Mouse (Mus musculus) myocyte (in vitro differentiated cells): ENCODE data around the gene Dtnb. TPM values are rescaled to one million over a fixed set of nuclear protein-coding genes. Genes with fewer than 3 reads are reported as not detected.

ENCODE experiments used
- H3K27me3 ChIP-seq: one replicate; pipeline ENCODE4 v1.6.1; 2011; ENCODE audit not compliant: control insufficient read depth, insufficient read depth, insufficient read length
- H3K36me3 ChIP-seq: one replicate; pipeline ENCODE4 v1.6.1; 2011; ENCODE audit not compliant: control insufficient read depth, insufficient read depth
- H3K4me2 ChIP-seq: one replicate; pipeline ENCODE4 v1.6.1; 2011; ENCODE audit warnings: low read depth, control low read depth
- H3K4me3 ChIP-seq: one replicate; pipeline ENCODE4 v1.5.1; 2011; ENCODE audit warnings: mild to moderate bottlenecking, control low read depth, moderate library complexity
- H3K79me2 ChIP-seq: one replicate; pipeline ENCODE4 v1.6.1; 2011; ENCODE audit not compliant: control insufficient read depth, insufficient read depth
- H3ac ChIP-seq: one replicate; pipeline ENCODE4 v1.6.1; 2011; ENCODE audit not compliant: control insufficient read depth, insufficient read length
- CEBPB ChIP-seq: IDR thresholded peaks from 2 replicates; pipeline ENCODE4 v1.6.1; 2011; ENCODE audit warnings: mild to moderate bottlenecking, moderate library complexity; ENCODE audit not compliant: poor library complexity, insufficient read depth, severe bottlenecking
- E2F4 ChIP-seq: IDR thresholded peaks from one replicate; pipeline ENCODE4 v1.6.1; 2011; ENCODE audit warnings: mild to moderate bottlenecking, control low read depth, moderate library complexity; ENCODE audit not compliant: insufficient read depth
- MAX ChIP-seq: IDR thresholded peaks from one replicate; pipeline ENCODE4 v1.6.1; 2011; ENCODE audit warnings: low read depth, mild to moderate bottlenecking, control low read depth
- MYOD1 ChIP-seq, 3 experiments: IDR thresholded peaks; one replicate each; pipeline ENCODE4 v1.6.1; 2011; ENCODE audit warnings: control low read depth in 2 of 3, low read depth in 2 of 3, mild to moderate bottlenecking in 2 of 3, moderate library complexity in 1 of 3; ENCODE audit not compliant: insufficient read length in 2 of 3, control insufficient read depth in 1 of 3
- MYOG ChIP-seq, 3 experiments: IDR thresholded peaks; one replicate each; pipeline ENCODE4 v1.6.1; 2011; ENCODE audit warnings: control low read depth in 2 of 3, low read depth in 2 of 3, mild to moderate bottlenecking in 2 of 3; ENCODE audit not compliant: insufficient read length in 2 of 3, control insufficient read depth in 1 of 3, insufficient read depth in 1 of 3
- POLR2A ChIP-seq: IDR thresholded peaks from one replicate; pipeline ENCODE4 v1.6.1; 2011; ENCODE audit warnings: low read depth, mild to moderate bottlenecking, control low read depth, moderate library complexity; ENCODE audit not compliant: insufficient read length
- POLR2AphosphoS2 ChIP-seq: IDR thresholded peaks from one replicate; pipeline ENCODE4 v1.6.1; 2011; ENCODE audit warnings: low read depth, control low read depth; ENCODE audit not compliant: insufficient read length
- REST ChIP-seq: IDR thresholded peaks from one replicate; pipeline ENCODE4 v1.6.1; 2011; ENCODE audit warnings: mild to moderate bottlenecking, control low read depth, moderate library complexity; ENCODE audit not compliant: insufficient read depth, insufficient read length
- SRF ChIP-seq: IDR thresholded peaks from one replicate; pipeline ENCODE4 v1.6.1; 2011; ENCODE audit warnings: low read depth; ENCODE audit not compliant: control insufficient read depth, insufficient read length
- TCF12 ChIP-seq: IDR thresholded peaks from one replicate; pipeline ENCODE4 v1.6.1; 2011; ENCODE audit warnings: mild to moderate bottlenecking, control low read depth; ENCODE audit not compliant: poor library complexity, insufficient read depth, severe bottlenecking
- TCF3 ChIP-seq: IDR thresholded peaks from one replicate; pipeline ENCODE4 v1.6.1; 2011; ENCODE audit warnings: low read depth, control low read depth; ENCODE audit not compliant: insufficient read length
- USF1 ChIP-seq: IDR thresholded peaks from one replicate; pipeline ENCODE4 v1.6.1; 2011; ENCODE audit warnings: low read depth, mild to moderate bottlenecking, control low read depth, moderate library complexity
- polyA plus RNA-seq: library from polyadenylated mRNA; unstranded; fragments of >200 nt; fragmentation: generic; extraction: Trizol; gene quantifications from one replicate; pipeline ENCODE4 v1.2.1, GENCODE M21; 2012; ENCODE audit warnings: missing spikeins

Gene Dtnb
- polyA plus RNA-seq, 1 experiment = 5.5 TPM

GRCm38 (mm10) chr12:3791257-3791656, 219.1 kb downstream of the Dtnb start:
- TF ChIP-seq MYOD1 (IDR thresholded peaks at IDR 0.05; ENCODE audit: control insufficient read depth in 1 of 3, insufficient read length in 2 of 3, low read depth in 2 of 3) (no peak), E2F4 (no peak), POLR2AphosphoS2 (no peak), POLR2A (no peak), TCF12 (no peak), SRF (no peak), MYOG (IDR thresholded peaks at IDR 0.05; ENCODE audit: control insufficient read depth in 1 of 3, insufficient read depth in 1 of 3, insufficient read length in 2 of 3, low read depth in 2 of 3) (no peak), USF1 (no peak), CEBPB (no peak)
- H3ac ChIP-seq = no peak overlapping the region
- H3K4me3 ChIP-seq = no peak overlapping the region
- H3K36me3 ChIP-seq = no peaks in the 10 kb centered on the region
- peak overlapping the region; percentile 73 for H3K4me2 ChIP-seq
- H3K27me3 ChIP-seq = no peaks in the 10 kb centered on the region
- no peaks in the 10 kb centered on the region for H3K79me2 ChIP-seq

DNA sequence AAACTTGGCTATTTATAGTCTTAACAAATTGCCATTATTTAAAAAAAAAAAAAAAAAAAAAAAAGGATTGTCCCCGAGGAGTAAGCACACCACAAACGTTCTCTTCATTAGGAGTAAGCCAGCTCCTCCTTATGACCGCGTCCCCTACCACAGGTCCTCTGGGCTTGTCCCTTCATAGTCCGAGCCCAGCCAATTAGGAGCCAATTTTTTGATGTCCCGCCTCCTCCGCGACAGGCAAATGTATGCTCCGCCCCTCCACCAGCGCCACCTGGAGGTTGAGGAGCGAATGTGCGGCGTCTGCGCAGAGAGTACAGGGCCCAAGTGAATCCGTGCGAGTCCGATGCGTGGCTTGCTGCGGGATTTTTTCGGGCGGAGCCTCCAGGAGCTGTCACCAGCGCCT, 219.6 kb downstream of the Dtnb start:
- no peaks in the 10 kb centered on the region for H3K27me3 ChIP-seq
- TF ChIP-seq USF1 (no peak), MYOG (IDR thresholded peaks at IDR 0.05; ENCODE audit: control insufficient read depth in 1 of 3, insufficient read depth in 1 of 3, insufficient read length in 2 of 3, low read depth in 2 of 3) (no peak), SRF (no peak)
- no peak overlapping the region for H3ac ChIP-seq
- H3K4me3 ChIP-seq = no peak overlapping the region
- no peaks in the 10 kb centered on the region for H3K36me3 ChIP-seq
- no peaks in the 10 kb centered on the region for H3K79me2 ChIP-seq
- H3K4me2 ChIP-seq = peak overlapping the region; percentile 73

GRCm38 (mm10) chr12:3792248-3792647, 220.1 kb downstream of the Dtnb start:
- H3K79me2 ChIP-seq = no peaks in the 10 kb centered on the region
- H3K4me2 ChIP-seq = peak overlapping the region; percentile 73
- H3K4me3 ChIP-seq = no peak overlapping the region
- no peaks in the 10 kb centered on the region for H3K36me3 ChIP-seq
- H3K27me3 ChIP-seq = no peaks in the 10 kb centered on the region
- no peak for TF ChIP-seq MYOG (IDR thresholded peaks at IDR 0.05; ENCODE audit: control insufficient read depth in 1 of 3, insufficient read depth in 1 of 3, insufficient read length in 2 of 3, low read depth in 2 of 3)
- no peak for TF ChIP-seq CEBPB
- TF ChIP-seq E2F4 = no peak
- no peak for TF ChIP-seq TCF3
- TF ChIP-seq MAX = no peak
- TF ChIP-seq POLR2AphosphoS2 = no peak
- no peak for TF ChIP-seq USF1
- TF ChIP-seq REST = no peak
- no peak for TF ChIP-seq POLR2A
- no peak overlapping the region for H3ac ChIP-seq

GRCm38 (mm10) chr12:3795569-3795968, 223.4 kb downstream of the Dtnb start:
- H3K4me2 ChIP-seq = no peak overlapping the region

DNA sequence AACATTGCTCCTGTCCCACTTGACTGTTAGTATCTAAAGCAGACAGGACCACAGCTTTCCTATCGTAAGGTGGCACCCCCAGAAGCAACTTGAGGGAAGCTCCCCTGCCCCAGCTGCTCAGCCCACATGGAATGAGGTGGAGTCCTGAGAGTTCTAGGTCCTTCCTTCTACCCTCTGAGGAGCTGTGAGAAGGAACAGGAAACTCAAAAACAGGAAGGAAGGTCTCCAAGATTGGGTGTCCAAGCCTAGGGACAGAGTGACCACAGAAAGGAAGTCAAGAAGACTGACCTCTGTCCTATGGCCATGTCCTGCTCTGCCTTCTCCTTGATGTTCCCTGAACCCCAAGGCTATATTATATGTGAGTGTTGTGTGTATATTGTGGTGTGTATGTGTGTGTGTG, 227.4 kb downstream of the Dtnb start:
- no peaks in the 10 kb centered on the region for H3K36me3 ChIP-seq
- no peak overlapping the region for H3ac ChIP-seq
- no peaks in the 10 kb centered on the region for H3K79me2 ChIP-seq
- H3K27me3 ChIP-seq = peaks cover 14% of the 10 kb centered on the region
- TF ChIP-seq MYOG (IDR thresholded peaks at IDR 0.05; ENCODE audit: control insufficient read depth in 1 of 3, insufficient read depth in 1 of 3, insufficient read length in 2 of 3, low read depth in 2 of 3) = no peak
- no peak for TF ChIP-seq SRF
- TF ChIP-seq MYOD1 (IDR thresholded peaks at IDR 0.05; ENCODE audit: control insufficient read depth in 1 of 3, insufficient read length in 2 of 3, low read depth in 2 of 3) = no peak
- no peak for TF ChIP-seq E2F4
- no peak for TF ChIP-seq POLR2AphosphoS2
- TF ChIP-seq USF1 = no peak
- TF ChIP-seq CEBPB = no peak
- TF ChIP-seq POLR2A = no peak
- no peak for TF ChIP-seq MAX
- TF ChIP-seq TCF3 = no peak
- TF ChIP-seq TCF12 = no peak
- H3K4me3 ChIP-seq = no peak overlapping the region
- H3K4me2 ChIP-seq = no peak overlapping the region

More at GRCm38 (mm10) chr12:3795569-3795968, 223.4 kb downstream of the Dtnb start:
- Histone ChIP-seq H3K36me3 (no peaks in the 10 kb centered on the region), H3K4me3 (no peak overlapping the region), H3K79me2 (no peaks in the 10 kb centered on the region), H3K27me3 (peaks cover 5% of the 10 kb centered on the region), H3ac (no peak overlapping the region)
- TF ChIP-seq MAX (no peak), POLR2A (no peak), TCF3 (no peak)
